Mouse (Mus musculus) cerebellum, adult 18-20 months (tissue): ENCODE results near the gene Cep290.
A peak's percentile ranks its signal among the peaks of the same experiment; 100 is the strongest.

Source experiments
- DNase-seq, 2 experiments: peaks; one replicate each; pipeline ENCODE4 v3.0.0; 2021

Gene Cep290

DNA sequence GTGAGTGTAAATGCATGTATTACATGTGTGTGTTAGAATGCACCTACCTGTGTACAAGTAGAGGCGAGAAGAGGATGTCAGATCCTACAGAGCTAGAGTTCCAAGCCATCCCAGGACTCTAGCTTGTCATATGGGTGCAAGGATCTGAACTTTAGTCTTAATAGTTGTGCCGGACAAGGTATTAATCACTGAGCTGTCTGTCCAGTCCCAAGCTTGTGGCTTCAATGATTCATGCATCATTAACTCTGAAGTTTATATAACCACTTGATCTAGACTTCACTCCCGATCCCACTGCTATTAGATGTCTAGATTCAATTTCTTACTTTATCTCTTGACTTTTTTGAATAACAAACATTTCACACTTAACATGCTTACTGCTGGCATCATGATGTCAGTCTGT lies 111.0 kb downstream of the Cep290 start:
- no peak for DNase-seq

DNA sequence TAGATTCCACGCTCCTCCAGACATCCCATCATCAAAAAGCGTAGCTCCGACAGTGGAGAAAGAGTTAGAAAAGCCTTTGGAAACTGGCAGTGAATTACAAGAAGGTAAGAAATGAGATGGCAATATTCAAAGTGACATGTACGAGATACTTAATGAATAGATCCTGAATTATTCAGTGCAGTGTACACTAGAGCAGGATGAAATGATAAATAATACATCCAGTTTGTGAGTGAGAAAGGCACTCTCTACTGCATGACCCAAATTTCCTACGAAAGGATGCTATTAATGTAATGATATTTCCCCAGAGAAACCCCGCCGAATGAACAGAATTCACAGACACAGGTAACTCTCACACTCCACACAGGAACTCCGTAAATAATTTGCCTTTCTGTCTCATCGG lies 116.2 kb downstream of the Cep290 start:
- no peak for DNase-seq

DNA sequence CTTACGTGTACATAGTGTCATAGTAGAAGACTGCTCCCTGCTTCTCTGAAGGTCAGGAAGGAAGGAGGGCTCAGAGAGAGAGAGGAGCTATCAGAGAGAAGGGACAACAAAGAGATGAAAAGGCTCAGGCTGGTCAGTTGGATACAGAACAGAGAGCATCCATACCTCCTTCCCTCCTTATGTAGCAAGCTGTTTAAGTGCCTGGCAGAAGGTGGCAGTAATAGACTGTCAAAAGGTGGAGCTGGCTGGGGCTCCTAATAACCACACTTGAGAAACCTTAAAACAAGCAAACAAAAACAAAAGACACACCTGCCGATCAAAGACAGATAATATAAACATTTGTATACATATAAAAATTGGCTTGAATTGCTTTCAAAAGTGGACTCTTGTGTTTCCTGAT lies 116.9 kb downstream of the Cep290 start:
- DNase-seq: peak; percentile 33 to 37

DNA sequence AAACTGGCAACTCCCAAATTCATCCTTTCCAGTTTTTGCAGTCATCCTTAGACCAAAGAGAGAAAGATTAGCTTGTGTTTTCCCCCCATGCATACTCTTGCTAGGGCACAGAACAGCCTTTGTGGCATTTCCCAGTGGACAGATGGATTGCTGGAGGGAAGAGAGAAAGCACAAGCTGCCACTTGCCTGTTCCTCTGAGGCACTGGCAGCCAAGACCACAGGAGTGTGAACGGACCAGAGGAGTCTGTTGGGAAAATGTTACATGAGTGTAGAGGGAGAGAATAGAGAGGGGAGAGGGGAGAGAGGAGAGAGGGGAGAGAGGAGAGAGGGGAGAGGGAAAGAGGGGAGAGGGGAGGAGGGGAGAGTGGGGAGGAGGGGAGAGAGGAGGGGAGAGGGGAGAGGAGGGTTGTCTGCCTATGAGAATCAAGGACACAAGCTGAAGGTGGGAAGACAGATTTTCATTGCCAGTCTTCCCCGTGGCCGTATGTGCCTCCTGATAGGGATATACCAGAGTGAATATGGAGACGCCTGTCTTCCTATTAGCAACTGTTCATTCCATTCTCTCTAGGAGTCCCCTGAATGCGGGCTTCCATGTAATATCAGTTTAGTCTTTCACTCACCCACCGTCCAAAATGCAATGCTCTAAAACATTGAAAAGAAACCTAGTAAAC lies 130.0 kb downstream of the Cep290 start:
- DNase-seq: peak; percentile 62 to 67

DNA sequence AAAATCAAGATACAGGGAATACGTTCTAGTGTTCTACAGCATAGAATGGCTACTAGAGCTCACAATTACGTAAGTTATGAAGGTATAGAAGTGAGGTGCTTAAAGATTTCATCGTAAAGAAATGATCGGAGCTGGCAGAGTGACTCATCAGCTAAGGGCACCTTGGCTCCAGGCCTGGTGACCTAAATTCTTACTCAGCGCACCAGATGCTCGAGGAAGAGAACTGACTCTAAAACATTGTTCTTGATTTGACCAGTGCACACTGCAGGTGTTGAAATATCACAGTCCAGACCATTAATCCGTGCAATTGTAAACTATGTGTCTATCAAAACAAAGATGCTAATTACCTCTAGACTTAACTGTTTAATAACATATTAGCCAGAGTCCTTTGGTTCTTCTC lies 132.1 kb downstream of the Cep290 start:
- DNase-seq: peak; percentile 38 to 42

DNA sequence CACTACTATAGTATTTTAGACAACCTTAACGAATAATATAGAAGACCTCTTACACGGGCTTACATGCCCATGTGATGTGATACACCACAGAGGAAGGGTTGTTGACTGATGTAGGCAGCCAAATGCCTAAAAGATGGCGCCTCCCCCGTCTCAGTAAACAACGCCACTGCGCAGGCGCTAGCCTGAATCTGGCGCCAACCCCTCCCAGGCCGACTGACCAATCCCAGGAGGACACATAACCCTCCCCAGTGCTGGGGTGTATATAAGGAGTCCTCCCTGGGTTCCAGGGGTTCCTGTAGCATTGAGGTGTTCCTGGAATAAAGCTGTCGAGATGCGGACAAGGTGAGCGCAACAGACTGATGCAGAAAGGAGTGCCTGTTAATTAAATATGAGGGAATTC lies 132.7 kb downstream of the Cep290 start:
- DNase-seq: no peak

DNA sequence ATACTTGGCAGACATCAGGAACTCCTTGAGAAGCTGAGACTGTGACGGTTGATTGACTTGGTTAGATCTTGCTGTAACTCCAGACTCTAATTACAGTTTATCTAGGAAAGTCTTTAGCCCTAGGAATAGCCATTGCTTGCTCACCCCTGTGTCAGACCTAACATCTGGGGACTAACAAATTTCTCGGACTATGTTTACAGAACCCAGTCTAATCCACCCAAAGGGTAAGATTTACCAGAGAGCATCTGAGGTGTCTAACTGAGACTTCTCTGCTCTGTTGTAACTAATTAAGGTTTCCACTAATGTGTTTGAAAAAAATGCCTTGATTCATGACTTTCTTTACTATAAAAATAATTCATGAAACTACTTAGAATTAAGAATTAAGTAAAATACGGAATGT lies 135.1 kb downstream of the Cep290 start:
- no peak for DNase-seq
